Mouse (Mus musculus) frontal cortex, postnatal 25 days (tissue): Measurements from ENCODE around the gene Gamt.
"Not testable (repeated sequence)": the region's sequence is repeated elsewhere in the genome, so short reads cannot be mapped to it uniquely, and the experiment has no call there.

Experiments
- DNase-seq, 2 experiments: peaks; one replicate each; pipeline ENCODE4 v3.0.0; 2022; ENCODE audit warnings: low spot score in 2 of 2

Gene Gamt

DNA sequence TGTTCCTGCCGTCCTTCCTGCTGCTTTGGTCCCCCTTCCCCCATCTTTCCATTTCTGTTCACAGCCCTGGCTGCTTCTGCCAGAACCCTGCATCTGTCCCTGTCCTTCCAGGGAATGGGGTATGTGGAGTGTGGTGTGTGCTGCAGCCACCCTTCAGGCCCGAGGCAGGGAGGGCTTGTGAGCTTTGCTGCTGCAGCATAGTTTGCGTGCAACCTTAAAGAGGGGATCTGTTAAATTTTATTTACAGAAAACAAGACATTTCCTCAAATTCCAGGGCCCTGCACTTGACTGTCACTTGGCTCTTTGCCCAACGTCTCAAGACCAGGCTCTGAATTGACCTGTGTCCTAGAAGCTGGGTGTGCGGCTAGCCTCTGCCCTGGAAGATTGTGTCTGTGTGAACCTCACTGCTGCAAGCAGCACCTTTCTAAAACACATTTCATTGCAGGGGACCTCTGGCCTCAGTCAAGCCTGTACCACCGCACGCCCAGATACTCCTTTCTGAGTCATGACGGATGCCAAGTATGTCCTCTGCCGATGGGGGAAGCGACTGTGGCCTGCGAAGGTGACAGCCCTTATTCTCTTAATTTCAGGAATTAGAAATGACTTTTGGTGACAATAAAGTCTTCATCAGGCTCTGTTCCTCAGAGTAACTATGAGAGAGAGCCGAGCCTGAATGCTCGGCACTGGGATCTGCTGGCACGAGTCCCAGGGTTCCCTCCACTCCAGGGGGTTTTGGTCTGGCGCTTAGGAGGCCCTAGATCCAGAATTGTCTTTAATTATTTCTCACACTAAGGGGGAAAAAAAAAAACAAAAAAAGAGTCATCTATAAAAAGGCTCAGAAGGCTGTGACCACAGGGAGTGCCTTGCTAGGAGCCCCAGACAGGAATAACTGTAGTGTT is 32.7 kb downstream of the Gamt start:
- DNase-seq = no peak

DNA sequence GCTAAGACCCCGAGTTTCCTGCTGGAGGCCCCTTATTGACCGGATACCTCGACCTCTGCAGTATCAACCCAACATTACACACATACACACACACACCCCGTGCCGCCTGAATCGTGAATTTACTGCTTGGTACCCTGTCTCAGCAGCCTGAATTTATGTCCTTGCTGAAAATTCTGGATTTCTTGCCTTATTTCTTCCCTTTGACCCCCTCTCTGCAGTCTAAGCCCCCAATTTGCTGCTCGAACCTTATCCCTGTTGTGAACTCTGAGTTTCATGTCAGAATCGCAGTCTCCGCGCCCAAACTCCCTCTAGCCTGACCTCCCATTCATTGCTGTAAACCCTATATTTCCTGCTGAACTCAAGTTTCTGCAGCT is 33.7 kb downstream of the Gamt start:
- no peak for DNase-seq

DNA sequence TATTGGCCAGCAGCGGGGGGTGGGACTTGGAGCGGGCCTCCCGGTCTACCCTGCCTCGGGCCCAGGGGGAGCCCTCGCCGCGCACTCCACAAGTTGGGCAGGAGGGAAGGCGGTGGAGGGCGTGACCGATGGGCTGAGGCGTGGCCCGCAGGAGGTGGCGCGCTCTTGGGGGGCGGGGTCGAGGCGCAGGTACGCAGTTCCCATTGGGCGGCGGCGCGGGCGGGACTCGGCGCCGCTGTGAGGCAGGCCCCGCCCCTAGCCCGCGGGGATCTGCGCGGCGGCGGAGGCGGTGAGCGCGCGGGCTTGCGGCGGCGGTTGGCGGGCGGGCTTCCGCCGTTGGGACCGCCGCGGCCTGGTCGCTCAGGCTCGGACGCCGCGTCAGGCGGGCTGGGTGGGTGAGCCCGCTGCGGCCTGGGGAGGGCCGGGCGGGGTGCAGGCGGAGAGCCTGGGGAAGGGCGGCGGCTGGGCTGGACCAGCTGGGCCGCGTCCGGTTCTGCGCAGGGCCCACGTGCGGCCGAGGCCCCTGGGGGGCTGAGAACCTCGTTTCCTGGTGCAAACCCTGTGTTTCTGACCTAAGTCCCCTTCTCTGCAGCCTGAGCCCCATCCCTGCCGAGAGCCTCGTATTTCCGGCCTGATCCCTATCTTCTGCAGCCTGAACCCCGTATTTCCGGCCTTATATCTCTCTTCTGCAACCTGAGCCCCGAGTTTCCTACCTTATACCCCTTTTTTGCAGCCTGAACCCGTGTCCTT is 34.2 kb downstream of the Gamt start, which contains the start of gene Mum1:
Gene Mum1 (plus strand): TSS at position 19 of the 750 bp plus-strand sequence.
- DNase-seq = peak; percentile 95 to 97

DNA sequence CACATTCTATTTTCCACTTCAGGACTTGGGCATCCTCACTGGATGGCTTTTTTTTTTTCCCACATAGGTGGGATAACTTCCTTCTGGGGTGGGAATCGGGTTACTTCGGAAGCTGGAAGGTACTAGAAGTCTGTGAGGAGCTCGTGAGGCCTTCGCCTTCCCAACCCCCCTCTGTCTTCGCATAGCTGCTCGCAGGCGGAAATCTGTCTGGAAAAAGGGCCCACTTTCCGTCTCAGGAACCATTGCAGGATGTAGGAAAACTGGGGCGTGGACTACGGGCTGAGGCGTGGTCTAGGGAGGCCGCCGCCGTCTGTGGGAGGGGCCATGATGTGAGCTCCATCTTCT is 34.8 kb downstream of the Gamt start:
- DNase-seq = no peak

DNA sequence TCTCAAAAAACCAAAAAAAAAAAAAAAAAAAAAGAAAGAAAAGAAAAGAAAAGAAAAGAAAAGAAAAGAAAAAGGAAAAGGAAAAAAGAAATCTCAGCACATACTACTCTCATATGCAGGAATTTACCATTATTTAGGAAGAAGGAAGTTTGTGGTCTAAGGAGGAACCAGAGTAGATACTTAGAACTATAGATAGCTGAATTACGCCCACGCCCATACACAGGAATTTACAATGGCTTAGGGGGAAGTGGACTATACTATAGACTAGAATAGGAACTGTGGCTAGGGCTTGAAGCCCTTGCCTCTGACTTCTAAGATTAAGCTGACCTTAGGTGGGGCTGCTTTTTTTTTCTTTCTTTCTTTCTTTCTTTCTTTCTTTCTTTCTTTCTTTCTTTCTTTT is 37.7 kb downstream of the Gamt start:
- DNase-seq = not testable (repeated sequence)

DNA sequence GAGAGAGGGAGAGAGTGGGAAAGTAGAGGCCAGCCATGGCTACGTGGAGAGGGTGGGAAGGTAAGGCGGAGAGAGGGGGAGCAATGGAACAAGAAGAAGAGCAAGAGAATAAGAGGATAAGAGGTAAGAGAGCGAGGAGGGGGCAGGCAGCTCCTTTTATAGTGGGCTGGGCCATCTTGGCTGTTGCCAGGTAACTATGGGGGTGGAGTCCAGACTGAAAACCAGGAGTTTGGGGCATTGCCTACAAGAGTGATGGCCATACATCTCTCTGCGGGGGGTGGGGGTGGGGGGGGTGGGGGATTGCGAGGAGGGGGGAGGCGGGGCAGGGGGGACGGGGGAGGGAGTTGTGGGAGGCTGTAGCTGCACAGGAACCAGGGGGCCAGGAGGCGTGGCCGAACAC is 40.1 kb downstream of the Gamt start:
- no peak for DNase-seq

DNA sequence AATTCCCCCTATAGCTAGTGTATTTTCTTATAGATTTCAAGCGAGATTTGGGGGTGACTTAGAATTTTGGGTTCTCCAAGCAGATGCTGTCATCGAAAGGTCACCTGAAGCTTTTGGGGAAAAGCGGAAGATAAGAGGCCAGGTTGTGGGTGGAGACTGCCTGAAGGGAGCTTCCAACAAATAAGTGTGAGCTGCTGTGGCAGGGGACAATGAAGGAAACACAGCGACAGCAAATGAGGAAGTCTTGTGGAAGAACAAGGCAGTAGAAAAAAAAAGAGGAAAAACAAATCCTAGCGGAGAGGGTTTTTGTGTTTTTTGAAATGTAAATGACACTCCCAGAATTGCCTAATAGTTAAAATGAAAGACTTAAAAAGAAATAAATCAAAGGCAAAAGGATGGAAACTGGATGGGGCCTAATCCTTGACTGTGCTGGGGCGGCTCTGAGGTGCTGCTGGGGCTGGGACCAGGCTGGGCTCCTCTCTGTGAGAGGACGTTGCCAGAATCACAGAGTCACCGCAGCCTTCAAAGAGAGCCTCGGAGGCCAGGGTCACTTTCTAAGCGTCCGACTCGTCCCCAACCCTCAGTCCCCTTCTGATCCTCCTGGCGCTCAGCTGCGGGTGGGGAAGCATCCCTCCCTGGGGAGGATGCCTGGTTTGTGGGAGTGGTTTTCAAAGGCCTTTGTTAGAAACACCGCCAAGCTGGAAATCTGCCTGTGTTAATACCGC is 45.6 kb downstream of the Gamt start:
- no peak for DNase-seq

GRCm38 (mm10) chr10:80211547-80212103 is 49.2 kb downstream of the Gamt start:
- DNase-seq = not testable (repeated sequence)

DNA sequence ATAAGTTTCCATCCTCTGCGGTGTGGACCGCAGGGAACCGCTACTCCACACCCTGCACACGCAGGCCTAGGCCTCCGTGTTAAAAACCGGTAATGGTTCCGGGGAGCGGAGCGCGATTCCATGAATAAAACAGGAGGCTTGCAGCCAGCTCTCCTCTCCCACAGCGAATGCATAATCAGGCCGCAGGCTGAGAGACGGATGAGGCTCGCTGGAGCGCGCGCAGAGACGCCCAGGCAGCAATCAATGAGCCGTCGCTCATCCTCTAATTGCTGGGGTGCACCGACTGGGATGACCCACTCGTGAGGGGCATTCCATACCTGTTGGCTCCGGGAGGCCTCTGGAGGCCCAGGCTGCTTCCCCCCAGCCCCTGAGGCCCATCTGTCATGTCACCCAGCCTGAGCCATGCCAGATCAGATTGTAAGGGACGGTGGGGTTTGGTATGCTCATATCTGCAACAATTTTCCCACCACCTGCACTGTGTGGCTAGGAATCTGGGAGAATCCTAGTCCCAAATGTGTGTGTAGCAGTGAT is 51.9 kb downstream of the Gamt start:
- DNase-seq = no peak

DNA sequence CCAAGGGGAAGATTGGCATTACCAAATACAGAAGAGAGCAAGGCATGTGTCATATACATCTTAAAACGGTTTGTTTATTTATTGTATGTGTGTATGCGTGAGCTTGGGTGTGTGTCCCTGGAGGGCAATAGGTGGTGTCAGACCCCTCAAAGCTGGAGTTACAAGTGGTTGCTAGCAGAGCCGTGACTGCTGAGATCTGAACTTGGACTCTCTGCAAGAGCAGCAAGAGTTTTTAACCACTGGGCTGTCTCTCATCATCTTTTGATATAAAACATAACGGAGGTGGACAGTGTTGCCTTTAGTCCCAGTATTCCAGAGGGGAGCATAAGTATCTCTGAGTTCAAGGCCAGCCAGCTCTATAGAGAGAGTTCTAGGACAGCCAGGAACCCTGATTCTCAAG is 52.6 kb downstream of the Gamt start:
- DNase-seq = no peak
